Mouse (Mus musculus) ZHBTc4 (cell line): ENCODE data around the gene Nop56.

Experiments
- DNase-seq: peaks from one replicate; pipeline ENCODE4 v3.0.0-alpha.2; 2011; ENCODE audit warnings: low read depth, low spot score

Nop56 gene

GRCm38 (mm10) chr2:130295331-130296133 is 21.3 kb downstream of the Nop56 start:
- peak; percentile 65 for DNase-seq

GRCm38 (mm10) chr2:130296134-130296745 is 22.0 kb downstream of the Nop56 start:
- peak; percentile 69 for DNase-seq

GRCm38 (mm10) chr2:130297580-130297979 is 23.4 kb downstream of the Nop56 start:
- no peak for DNase-seq

- DNase-seq: peak; percentile 84
Measured at GRCm38 (mm10) chr2:130303014-130303413, 28.8 kb downstream of the Nop56 start.

- DNase-seq: no peak
Measured at GRCm38 (mm10) chr2:130327057-130327456, 52.8 kb downstream of the Nop56 start.
